Mouse (Mus musculus) liver, embryonic 14.5 days (tissue): ENCODE data around the gene Lrrc74b. TPM values are rescaled to one million over a fixed set of nuclear protein-coding genes. Genes with fewer than 3 reads are reported as not detected.

Experiments used
- ATAC-seq: fragments of 200-750 bp; cut with Nextera tagmentation; 2 replicates; pipeline ENCODE4 v1.8.0; 2017; ENCODE audit warnings: moderate number of reproducible peaks, mild to moderate bottlenecking, moderate library complexity; ENCODE audit not compliant: insufficient read depth
- DNase-seq, 3 experiments: peaks; one replicate each; pipeline ENCODE4 v3.0.0-alpha.2; 2012 to 2013; ENCODE audit warnings: low read depth in 3 of 3, low spot score in 3 of 3
- H3K27ac ChIP-seq: fragments of 300-500 bp; sonication (generic); 2 replicates; pipeline ENCODE4 v1.5.1; 2014; ENCODE audit warnings: moderate library complexity, mild to moderate bottlenecking, control low read depth, inconsistent platforms
- H3K27me3 ChIP-seq: fragments of 300-500 bp; sonication (generic); 2 replicates; pipeline ENCODE4 v1.6.1; 2014; ENCODE audit warnings: mild to moderate bottlenecking, low read length, moderate library complexity; ENCODE audit not compliant: control insufficient read depth, insufficient read depth
- H3K36me3 ChIP-seq: fragments of 300-500 bp; sonication (generic); replicated peaks from 2 replicates; pipeline ENCODE4 v1.6.1; 2014; ENCODE audit warnings: low read depth; ENCODE audit not compliant: control insufficient read depth, insufficient read depth
- H3K4me1 ChIP-seq, 2 experiments: fragments of 200-500 bp in 1 of 2; fragments of 300-500 bp in 1 of 2; sonication (generic) in 1 of 2; replicated peaks; 2 replicates each; pipeline ENCODE4 v1.6.1; 2012 to 2014; ENCODE audit warnings: antibody characterized with exemption in 1 of 2, inconsistent platforms in 1 of 2, low read length in 1 of 2; ENCODE audit not compliant: control insufficient read depth in 2 of 2, insufficient read depth in 2 of 2
- H3K4me2 ChIP-seq: fragments of 300-500 bp; sonication (generic); 2 replicates; pipeline ENCODE4 v1.6.1; 2014; ENCODE audit warnings: low read depth, mild to moderate bottlenecking, control low read depth, moderate library complexity
- H3K4me3 ChIP-seq, 2 experiments: fragments of 200-500 bp in 1 of 2; fragments of 300-500 bp in 1 of 2; sonication (generic) in 1 of 2; 2 replicates each; pipeline ENCODE4 v1.5.1; 2012 to 2014; ENCODE audit warnings: low read depth in 2 of 2, low read length in 2 of 2, mild to moderate bottlenecking in 2 of 2, control low read depth in 1 of 2, inconsistent platforms in 1 of 2, moderate library complexity in 1 of 2; ENCODE audit not compliant: insufficient read depth in 1 of 2
- H3K9ac ChIP-seq: fragments of 300-500 bp; sonication (generic); replicated peaks from 2 replicates; pipeline ENCODE4 v1.6.1; 2014; ENCODE audit warnings: mild to moderate bottlenecking, control low read depth, moderate library complexity
- H3K9me3 ChIP-seq: fragments of 300-500 bp; sonication (generic); 2 replicates; pipeline ENCODE4 v1.6.1; 2016; ENCODE audit warnings: low read length, mixed read lengths; ENCODE audit not compliant: control insufficient read depth
- CTCF ChIP-seq: IDR thresholded peaks from 2 replicates; pipeline ENCODE4 v1.5.1; 2016; ENCODE audit warnings: antibody characterized with exemption, low read depth, control low read depth
- EP300 ChIP-seq: IDR thresholded peaks from 2 replicates; pipeline ENCODE4 v1.6.1; 2016; ENCODE audit warnings: antibody characterized with exemption, low read depth
- WGBS: fragments of 180-500 bp; shearing (Covaris S2); extraction: QIAGEN DNeasy Blood & Tissue Kit; methylation state at CpG from one replicate; pipeline ENCODE4 v1.1.7; 2014; ENCODE audit not compliant: insufficient replicate concordance; 5-methylcytosine and 5-hydroxymethylcytosine counted together
- polyA plus RNA-seq, 2 experiments: library from polyadenylated mRNA; depleted of rRNA in 1 of 2; stranded (reverse) in 1 of 2; unstranded in 1 of 2; fragments of >200 nt; fragmentation: Nextera tagmentation in 1 of 2; extraction: Ambion mirVana in 1 of 2; gene quantifications; 2 replicates each; pipeline versions ENCODE4 v1.2.1 to v1.2.3; 2012 to 2014

Lrrc74b gene
- polyA plus RNA-seq, 2 experiments: 0.02 TPM; not detected in 1

- DNase-seq: peak; percentile 72 to 76 (median 74)
- Histone ChIP-seq H3K36me3 (no peaks in the 10 kb centered on the region), H3K27ac (peak overlapping the region; percentile 76), H3K4me3 (peak overlapping the region; percentile 3 to 50), H3K9ac (peak overlapping the region; percentile 52), H3K27me3 (no peaks in the 10 kb centered on the region), H3K4me2 (peak overlapping the region; percentile 83), H3K9me3 (no peaks in the 10 kb centered on the region), H3K4me1 (peaks cover 21 to 32% of the 10 kb centered on the region in 2 experiments)
- 11% methylated on average over 18 of the region's 18 CpGs for WGBS
- no peak for TF ChIP-seq CTCF
- no peak for TF ChIP-seq EP300
- peak; percentile 87 for ATAC-seq
These were observed 6.9 kb downstream of the Lrrc74b start for GRCm38 (mm10) chr16:17553910-17554685.

GRCm38 (mm10) chr16:17552837-17553236 lies 8.2 kb downstream of the Lrrc74b start:
- peaks cover 21 to 23% of the 10 kb centered on the region in 2 experiments for H3K4me1 ChIP-seq
- 57% methylated on average over 7 of the region's 7 CpGs for WGBS
- no peak for DNase-seq
- TF ChIP-seq EP300 (no peak), CTCF (no peak)
- H3K36me3 ChIP-seq: no peaks in the 10 kb centered on the region
- ATAC-seq: no peak
- H3K27ac ChIP-seq: no peak overlapping the region
- no peak overlapping the region for H3K9ac ChIP-seq
- H3K4me3 ChIP-seq: no peak overlapping the region
- H3K4me2 ChIP-seq: no peak overlapping the region
- no peaks in the 10 kb centered on the region for H3K27me3 ChIP-seq
- no peaks in the 10 kb centered on the region for H3K9me3 ChIP-seq

DNA sequence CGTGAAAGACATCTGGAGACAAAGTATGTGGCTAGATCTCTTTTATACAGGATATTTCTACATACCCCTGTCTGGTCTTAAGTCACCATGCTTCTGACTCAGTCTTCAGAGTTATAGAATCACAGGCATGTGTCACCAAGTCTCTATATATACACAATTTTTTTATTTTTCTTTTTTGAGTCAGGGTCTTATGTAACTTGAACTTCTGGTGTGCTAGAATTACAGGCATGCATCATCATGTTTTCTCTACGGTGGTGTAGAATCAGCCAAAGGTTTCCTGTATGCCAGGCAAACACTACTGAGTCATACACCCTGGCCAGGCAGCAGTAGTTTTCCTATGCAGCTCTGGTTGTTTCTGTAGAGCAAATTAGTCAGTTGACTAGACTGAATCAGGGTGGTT lies 18.4 kb downstream of the Lrrc74b start:
- no peak overlapping the region for H3K9ac ChIP-seq
- ATAC-seq: no peak
- no peaks in the 10 kb centered on the region; the same call in 1 of the 2 replicates for H3K9me3 ChIP-seq
- no peak for DNase-seq
- H3K27me3 ChIP-seq: no peaks in the 10 kb centered on the region; the same call in 1 of the 2 replicates
- no peak overlapping the region for H3K4me2 ChIP-seq
- no peaks in the 10 kb centered on the region for H3K36me3 ChIP-seq
- H3K4me1 ChIP-seq: no peaks in the 10 kb centered on the region
- TF ChIP-seq CTCF: no peak
- TF ChIP-seq EP300: no peak
- 44% methylated on average over 2 of the region's 2 CpGs for WGBS
- no peak overlapping the region for H3K4me3 ChIP-seq
- no peak overlapping the region for H3K27ac ChIP-seq

GRCm38 (mm10) chr16:17536584-17536983 lies 24.5 kb downstream of the Lrrc74b start:
- DNase-seq: no peak
- WGBS: 68% methylated on average over 3 of the region's 3 CpGs
- Histone ChIP-seq H3K4me3 (no peak overlapping the region), H3K4me1 (peaks cover 5 to 6% of the 10 kb centered on the region in 2 experiments), H3K9ac (no peak overlapping the region), H3K9me3 (no peaks in the 10 kb centered on the region), H3K4me2 (no peak overlapping the region), H3K27me3 (no peaks in the 10 kb centered on the region), H3K36me3 (no peaks in the 10 kb centered on the region), H3K27ac (no peak overlapping the region)
- no peak for ATAC-seq
- no peak for TF ChIP-seq EP300
- TF ChIP-seq CTCF: no peak

- no peak for ATAC-seq
- TF ChIP-seq CTCF (no peak), EP300 (no peak)
- WGBS: 58% methylated on average over 14 of the region's 14 CpGs
- Histone ChIP-seq H3K4me1 (peaks cover 13 to 14% of the 10 kb centered on the region in 2 experiments), H3K9me3 (no peaks in the 10 kb centered on the region), H3K4me3 (no peak overlapping the region), H3K9ac (no peak overlapping the region), H3K4me2 (no peak overlapping the region), H3K27me3 (no peaks in the 10 kb centered on the region), H3K27ac (no peak overlapping the region), H3K36me3 (peaks cover 6% of the 10 kb centered on the region)
- no peak for DNase-seq
These were observed 28.2 kb downstream of the Lrrc74b start for GRCm38 (mm10) chr16:17532676-17533329.
